Mouse (Mus musculus) ES-E14 (cell line): ENCODE data around the gene Ptcd3. TPM values are rescaled to one million over a fixed set of nuclear protein-coding genes. Genes with fewer than 3 reads are reported as not detected.

Source experiments
- DNase-seq: peaks from one replicate; pipeline ENCODE4 v3.0.0-alpha.2; 2013; ENCODE audit warnings: low read depth, low spot score
- H3K27ac ChIP-seq: 2 replicates; pipeline ENCODE4 v1.5.1; 2012; ENCODE audit warnings: low read depth, mild to moderate bottlenecking, low read length, moderate library complexity, mixed read lengths; ENCODE audit not compliant: poor library complexity, insufficient read depth, severe bottlenecking
- H3K36me3 ChIP-seq: 2 replicates; pipeline ENCODE4 v1.6.1; 2012; ENCODE audit warnings: mild to moderate bottlenecking, low read length, moderate library complexity, mixed read lengths; ENCODE audit not compliant: control insufficient read depth, poor library complexity, insufficient read depth, severe bottlenecking
- H3K4me1 ChIP-seq, 2 experiments: fragments of 150-350 bp in 1 of 2; sonication (generic) in 1 of 2; 2 replicates each; pipeline ENCODE4 v1.6.1; 2012; ENCODE audit warnings: low read length in 2 of 2, mild to moderate bottlenecking in 1 of 2, mixed read lengths in 1 of 2; ENCODE audit not compliant: control insufficient read depth in 2 of 2, insufficient read depth in 2 of 2, poor library complexity in 1 of 2
- H3K4me3 ChIP-seq, 2 experiments: fragments of 150-350 bp in 1 of 2; sonication (generic) in 1 of 2; 2 replicates each; pipeline ENCODE4 v1.5.1; 2012; ENCODE audit warnings: low read length in 2 of 2, low read depth in 1 of 2, mild to moderate bottlenecking in 1 of 2, mixed read lengths in 1 of 2; ENCODE audit not compliant: insufficient read depth in 1 of 2, poor library complexity in 1 of 2, severe bottlenecking in 1 of 2
- H3K9ac ChIP-seq: 2 replicates; pipeline ENCODE4 v1.6.1; 2012; ENCODE audit warnings: low read depth, mild to moderate bottlenecking, low read length, mixed read lengths; ENCODE audit not compliant: poor library complexity, insufficient read depth, severe bottlenecking
- H3K9me3 ChIP-seq: fragments of 150-350 bp; sonication (generic); 2 replicates; pipeline ENCODE4 v1.6.1; 2012; ENCODE audit warnings: low read depth, mild to moderate bottlenecking, low read length; ENCODE audit not compliant: control insufficient read depth, insufficient read depth
- CHD2 ChIP-seq: IDR thresholded peaks from 2 replicates; pipeline ENCODE4 v1.6.1; 2014; ENCODE audit warnings: mild to moderate bottlenecking, low read depth, low read length, inconsistent platforms
- HCFC1 ChIP-seq: IDR thresholded peaks from 2 replicates; pipeline ENCODE4 v1.6.1; 2012; ENCODE audit warnings: low read length, inconsistent platforms, borderline replicate concordance; ENCODE audit not compliant: insufficient read depth
- MAFK ChIP-seq: IDR thresholded peaks from 2 replicates; pipeline ENCODE4 v1.6.1; 2014; ENCODE audit warnings: mild to moderate bottlenecking, low read depth, low read length, inconsistent platforms; ENCODE audit not compliant: insufficient read depth
- ZC3H11A ChIP-seq: IDR thresholded peaks from 2 replicates; pipeline ENCODE4 v1.6.1; 2012; ENCODE audit warnings: low read depth, mild to moderate bottlenecking, inconsistent platforms, low read length, borderline replicate concordance
- ZNF384 ChIP-seq: IDR thresholded peaks from 2 replicates; pipeline ENCODE4 v1.6.1; 2012; ENCODE audit warnings: low read depth, low read length, inconsistent platforms
- in situ Hi-C, 2 experiments: fragments of 600-800 bp; cut with MboI; formaldehyde crosslinking; loops; one replicate each; pipeline ENCODE4 v1.15.1; 2025; ENCODE audit warnings: low sequenced_read_pairs in 2 of 2, inconsistent platforms in 1 of 2; ENCODE audit not compliant: unreplicated experiment in 2 of 2
- total RNA-seq: library from RNA; depleted of rRNA; stranded (reverse); fragments of 300-350 nt; gene quantifications from 2 replicates; pipeline ENCODE4 v1.2.3, GENCODE M21; 2012

Ptcd3 gene
- total RNA-seq, 1 experiment, result 218 TPM

- Histone ChIP-seq H3K9me3 (no peaks in the 10 kb centered on the region), H3K9ac (no peak overlapping the region; the same call in 1 of the 2 replicates), H3K36me3 (peaks cover 2% of the 10 kb centered on the region; the same call in 1 of the 2 replicates), H3K4me1 (no peaks in the 10 kb centered on the region; a peak in 1 of 4 replicates), H3K4me3 (no peak overlapping the region), H3K27ac (no peak overlapping the region)
- TF ChIP-seq HCFC1, result no peak
- no peak for TF ChIP-seq MAFK
- no peak for TF ChIP-seq ZC3H11A
- no peak for TF ChIP-seq ZNF384
- no peak for TF ChIP-seq CHD2
- in situ Hi-C loops, result no loop called here
- DNase-seq, result no peak
Measured at GRCm38 (mm10) chr6:71911686-71912450, 3.3 kb upstream of the Ptcd3 start.

GRCm38 (mm10) chr6:71909840-71910239, 1.3 kb upstream of the Ptcd3 start:
- peak overlapping the region; percentile 24; the same call in 1 of the 2 replicates for H3K9ac ChIP-seq

GRCm38 (mm10) chr6:71909384-71909783, 834 bp upstream of the Ptcd3 start:
- Histone ChIP-seq H3K4me3 (peak overlapping the region; percentile 91 to 97), H3K9ac (peak overlapping the region; percentile 52; the same call in 1 of the 2 replicates), H3K9me3 (no peaks in the 10 kb centered on the region), H3K4me1 (no peaks in the 10 kb centered on the region; a peak in 1 of 4 replicates), H3K27ac (no peak overlapping the region), H3K36me3 (peaks cover 4% of the 10 kb centered on the region)
- in situ Hi-C loops, result no loop called here
- DNase-seq, result no peak
- TF ChIP-seq MAFK (no peak), CHD2 (no peak)

More at GRCm38 (mm10) chr6:71909840-71910239, 1.3 kb upstream of the Ptcd3 start:
- no peak for TF ChIP-seq CHD2
- TF ChIP-seq HCFC1, result no peak
- no peak for TF ChIP-seq ZC3H11A
- no peak for TF ChIP-seq MAFK
- no peak for TF ChIP-seq ZNF384
- Histone ChIP-seq H3K36me3 (peaks cover 4% of the 10 kb centered on the region), H3K4me1 (no peaks in the 10 kb centered on the region; a peak in 1 of 4 replicates), H3K4me3 (peak overlapping the region; percentile 91 to 97), H3K9me3 (no peaks in the 10 kb centered on the region), H3K27ac (no peak overlapping the region)
- DNase-seq, result no peak
- in situ Hi-C loops, result no loop called here

- Histone ChIP-seq H3K9me3 (no peaks in the 10 kb centered on the region), H3K4me3 (peak overlapping the region; percentile 91 to 97), H3K9ac (peak overlapping the region; percentile 98; the same call in 1 of the 2 replicates), H3K4me1 (no peaks in the 10 kb centered on the region; a peak in 1 of 4 replicates), H3K36me3 (peaks cover 4% of the 10 kb centered on the region), H3K27ac (no peak overlapping the region)
- in situ Hi-C loops, result no loop called here
- TF ChIP-seq ZNF384 (no peak), MAFK (peak; percentile 88)
- no peak for DNase-seq
Measured at GRCm38 (mm10) chr6:71907702-71908235, 781 bp downstream of the Ptcd3 start.
